Mouse (Mus musculus): Measurements from ENCODE around the gene Plk1.

The Plk1 gene

DNA sequence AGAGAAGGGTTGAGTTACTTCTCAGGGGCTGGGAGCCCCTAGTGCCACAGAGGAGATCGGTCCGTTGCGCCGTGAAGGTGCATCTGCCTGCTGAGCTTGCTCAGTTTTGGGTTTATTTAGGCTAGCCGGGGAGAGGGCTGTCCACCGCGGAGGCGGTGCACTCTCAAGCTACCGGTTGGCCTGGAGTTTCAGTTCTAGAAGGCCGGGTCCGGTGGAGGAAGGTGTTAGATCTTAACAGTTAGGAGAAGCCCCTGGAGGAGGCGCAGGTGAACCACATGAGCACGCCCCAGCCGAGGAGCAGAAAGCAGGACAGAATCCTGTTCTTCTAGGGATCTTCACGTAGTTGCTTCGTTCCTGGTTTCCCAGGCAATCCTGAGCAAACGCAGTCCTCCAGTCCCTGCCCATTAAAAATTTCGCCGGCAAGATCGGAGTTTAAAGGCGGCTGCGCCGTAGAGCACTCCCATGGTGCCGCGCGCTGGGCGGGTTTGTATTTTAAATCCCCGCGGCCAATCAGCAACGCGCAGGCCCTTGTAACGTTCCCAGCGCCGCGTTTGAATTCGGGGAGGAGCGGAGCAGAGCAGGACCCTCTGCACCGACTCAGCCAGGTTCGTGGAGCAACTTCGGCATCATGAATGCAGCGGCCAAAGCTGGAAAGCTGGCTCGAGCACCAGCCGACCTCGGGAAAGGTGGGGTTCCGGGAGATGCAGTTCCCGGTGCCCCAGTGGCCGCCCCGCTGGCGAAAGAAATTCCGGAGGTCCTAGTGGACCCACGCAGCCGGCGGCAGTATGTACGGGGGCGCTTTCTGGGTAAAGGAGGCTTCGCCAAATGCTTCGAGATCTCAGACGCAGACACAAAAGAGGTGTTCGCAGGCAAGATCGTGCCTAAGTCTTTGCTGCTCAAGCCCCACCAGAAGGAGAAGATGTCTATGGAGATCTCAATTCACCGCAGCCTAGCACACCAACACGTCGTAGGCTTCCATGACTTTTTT is at the start of gene Plk1:
TSS of gene Plk1 (plus strand) at position 525 of the 988 bp plus-strand sequence.
- in situ Hi-C loops (cut with MboI): no loop called here

DNA sequence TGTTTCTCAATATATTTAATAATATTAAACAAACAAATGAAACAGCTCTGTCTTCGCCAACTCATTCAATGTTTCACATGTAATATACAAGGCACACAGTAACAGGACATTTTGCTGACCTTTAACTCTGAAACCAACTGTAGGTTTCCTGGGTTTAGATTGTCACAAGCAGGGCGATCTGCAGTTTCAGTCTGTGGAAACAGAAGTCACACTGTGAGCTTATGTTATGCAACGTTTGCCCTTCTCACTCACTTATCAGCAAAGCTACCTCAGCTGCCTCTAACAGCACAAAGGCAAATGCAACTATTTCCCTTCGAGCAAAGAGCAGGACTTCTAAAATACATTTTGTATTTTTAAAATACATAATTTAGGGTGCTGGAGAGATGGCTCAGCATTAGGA is 35.7 kb upstream of the Plk1 start:
- in situ Hi-C loops (cut with MboI): no loop called here

DNA sequence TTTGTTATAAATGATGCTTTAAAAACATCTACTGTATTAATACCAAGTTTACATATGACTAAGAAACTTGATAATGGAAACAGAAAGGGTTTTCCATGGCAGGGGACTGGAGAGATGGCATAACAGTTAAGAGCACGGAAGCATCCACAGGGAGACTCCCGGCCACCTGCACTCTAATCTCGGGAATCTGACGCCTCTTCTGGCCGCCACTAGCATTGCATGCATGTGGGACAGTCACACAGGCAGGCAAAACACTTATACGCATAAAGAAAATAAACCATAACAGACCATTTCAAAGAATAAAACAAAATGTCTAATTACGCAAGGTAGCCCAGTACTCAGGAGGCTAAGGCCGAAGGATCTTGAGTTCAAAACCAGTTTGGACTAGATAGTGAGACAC is 33.6 kb upstream of the Plk1 start:
- in situ Hi-C loops (cut with MboI): no loop called here

DNA sequence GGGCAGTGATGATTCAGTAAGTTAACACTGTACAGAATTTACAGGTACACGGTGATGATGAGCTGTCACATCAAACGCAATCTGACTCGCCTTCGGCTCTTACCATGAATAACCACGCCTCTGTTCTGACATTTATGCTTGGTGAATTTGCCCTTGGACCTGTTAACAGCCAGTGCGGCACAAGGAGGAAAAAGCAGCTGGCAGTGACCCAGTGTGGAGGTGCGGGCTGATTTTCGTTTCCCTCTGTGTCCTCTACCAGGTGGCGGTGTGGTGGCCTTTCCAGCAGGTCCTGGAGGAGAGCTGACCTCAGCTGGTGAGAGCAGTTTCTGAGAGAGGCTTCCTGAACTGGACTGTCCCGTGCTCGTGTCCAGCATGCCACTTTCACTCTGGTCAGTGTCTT is 32.3 kb upstream of the Plk1 start:
- in situ Hi-C loops (cut with MboI): no loop called here

DNA sequence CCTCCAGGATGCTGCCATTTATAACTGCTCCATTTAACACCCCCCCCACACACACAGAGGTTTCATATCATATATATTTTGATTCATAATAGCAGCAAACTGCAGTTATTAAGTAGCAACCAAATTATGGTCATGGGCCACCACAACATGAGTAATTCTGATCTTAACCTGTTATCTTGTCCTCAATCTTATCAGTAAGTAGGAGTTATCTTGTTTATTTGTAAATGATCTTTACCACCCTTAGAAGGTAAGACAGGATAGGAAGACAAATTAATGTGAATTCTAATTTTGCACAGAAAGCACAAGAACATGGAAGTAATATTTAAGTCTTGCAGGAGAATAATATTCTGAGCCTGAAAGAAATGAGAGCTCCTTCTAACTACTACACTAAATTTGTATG is 27.4 kb upstream of the Plk1 start:
- in situ Hi-C loops (cut with MboI): no loop called here

DNA sequence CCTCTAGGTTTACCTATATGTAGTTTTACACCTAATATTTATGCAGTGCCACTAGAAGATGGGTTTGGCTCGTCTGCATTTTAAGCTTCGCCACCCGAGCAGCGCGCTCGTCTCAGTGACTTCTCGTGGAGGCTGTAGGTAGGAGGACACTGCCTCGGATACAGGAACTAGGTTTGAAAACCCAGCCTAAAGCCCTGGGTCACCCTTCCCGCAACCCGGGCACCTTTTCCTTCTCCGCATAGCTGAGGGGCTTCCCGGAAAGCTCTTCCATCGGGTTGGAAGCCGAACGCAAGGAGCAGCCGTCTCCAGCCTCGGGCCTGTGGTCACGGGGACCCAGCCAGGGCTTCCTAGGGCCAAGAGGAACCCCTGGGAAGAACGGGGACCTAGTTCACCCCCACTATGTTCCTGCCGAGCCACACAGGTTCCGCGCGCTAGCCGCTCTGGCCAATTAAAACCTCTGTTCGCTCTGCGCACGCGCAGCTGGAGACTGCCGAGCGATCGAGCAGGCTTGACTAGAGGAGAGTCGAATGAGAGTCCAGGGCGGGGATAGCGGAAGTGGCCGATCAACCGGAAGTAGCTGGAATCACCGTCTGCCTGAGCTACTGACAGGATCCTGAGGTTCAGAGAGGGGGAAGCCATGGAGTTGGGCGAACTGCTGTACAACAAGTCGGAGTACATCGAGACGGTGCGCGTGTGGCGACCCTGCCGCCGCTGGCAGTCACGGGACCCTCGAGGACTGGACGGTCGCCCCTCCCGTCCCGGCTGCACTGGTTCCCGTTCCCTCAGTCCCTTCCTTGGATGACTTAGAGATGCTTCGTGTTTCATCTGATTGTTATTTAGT is 26.5 kb upstream of the Plk1 start, which contains the start of the genes Palb2 and Dctn5:
TSS of gene Palb2 (minus strand) at position 489 of the 841 bp plus-strand sequence.
TSS of gene Dctn5 (plus strand) at position 545 of the 841 bp plus-strand sequence.
- in situ Hi-C loops (cut with MboI): no loop called here

DNA sequence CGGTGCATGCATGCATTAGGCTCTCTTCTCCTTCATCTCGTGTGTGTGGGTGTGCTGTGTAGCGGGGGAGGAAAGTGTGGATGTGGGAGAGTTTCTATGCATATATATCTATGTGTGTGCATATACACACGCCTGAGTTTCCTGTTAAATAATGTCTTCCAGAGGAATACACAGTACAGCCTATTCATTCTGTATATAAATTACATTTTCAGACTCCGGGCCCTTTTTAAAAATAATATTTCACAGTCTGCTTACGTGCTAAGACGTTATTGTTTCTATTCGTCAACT is 26.0 kb upstream of the Plk1 start:
- in situ Hi-C loops (cut with MboI): no loop called here

DNA sequence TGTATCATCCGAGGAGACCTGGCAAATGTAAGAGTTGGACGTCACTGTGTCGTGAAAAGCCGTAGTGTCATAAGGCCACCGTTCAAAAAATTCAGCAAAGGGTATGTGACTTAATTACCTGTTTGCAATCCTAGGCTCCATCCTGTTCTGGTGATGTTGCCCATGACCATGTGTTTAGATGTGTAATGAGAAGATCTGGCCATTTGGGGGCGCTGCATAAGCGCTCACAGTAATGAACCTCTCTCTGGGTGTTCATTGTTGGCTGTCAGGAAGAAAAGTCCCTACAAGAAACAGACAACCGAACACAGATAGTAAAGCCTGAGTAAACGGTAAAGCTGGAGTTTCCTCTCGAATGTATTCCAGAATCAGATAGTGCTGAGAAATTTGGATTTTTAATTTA is 24.2 kb upstream of the Plk1 start:
- in situ Hi-C loops (cut with MboI): no loop called here

DNA sequence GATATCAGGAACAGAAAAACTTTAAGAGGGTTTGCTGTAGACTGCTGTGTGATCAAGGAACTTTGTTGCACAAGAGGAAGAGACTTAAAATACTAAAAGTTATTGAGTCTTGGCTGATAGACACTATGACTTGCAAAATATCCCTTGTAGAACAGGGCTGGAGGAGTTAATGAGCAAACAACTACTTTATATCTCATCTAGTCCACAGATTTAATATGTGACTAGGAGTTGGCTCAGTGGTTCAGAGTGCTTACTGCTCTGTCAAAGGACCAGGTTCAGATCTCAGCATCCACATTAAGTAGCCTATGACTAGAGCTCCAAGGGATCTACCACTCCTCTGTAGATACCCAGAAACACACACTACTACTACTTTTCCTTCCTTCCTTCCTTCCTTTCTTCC is 22.2 kb upstream of the Plk1 start:
- in situ Hi-C loops (cut with MboI): no loop called here

DNA sequence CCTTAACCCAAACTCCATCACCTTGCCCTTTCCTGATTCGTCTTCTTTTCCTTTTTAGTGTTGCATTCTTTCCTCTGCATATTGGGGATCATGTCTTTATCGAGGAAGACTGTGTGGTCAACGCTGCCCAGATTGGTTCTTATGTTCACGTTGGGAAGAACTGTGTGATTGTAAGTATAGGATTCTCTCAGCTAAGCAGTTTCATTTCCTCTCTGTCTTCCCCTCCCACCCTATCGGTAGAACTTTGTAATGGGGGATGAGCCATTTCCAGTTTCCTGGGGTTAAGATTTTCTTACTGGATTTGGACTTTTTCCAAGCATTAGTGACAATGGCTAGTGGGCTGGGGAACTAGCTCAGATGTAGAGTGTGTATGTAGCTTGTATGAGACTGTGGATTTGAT is 21.0 kb upstream of the Plk1 start:
- in situ Hi-C loops (cut with MboI): no loop called here

DNA sequence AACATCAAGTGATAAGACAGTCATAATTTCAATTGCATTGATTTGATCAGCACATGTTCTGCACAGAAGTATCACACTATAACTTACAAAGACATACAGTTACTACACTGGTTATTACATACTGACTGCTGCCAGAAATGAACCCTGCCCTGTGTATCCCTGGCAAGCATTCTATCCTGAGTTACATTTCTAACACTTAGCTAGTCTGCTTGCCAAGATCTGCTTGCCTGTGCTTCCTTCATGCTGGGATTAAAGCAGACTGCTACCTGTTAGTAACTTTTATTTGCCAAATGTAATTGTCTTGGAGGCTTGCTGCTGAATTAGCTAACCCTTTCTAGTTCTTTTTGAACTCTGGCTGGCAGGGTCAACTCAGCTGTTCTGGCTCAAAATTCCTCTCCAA is 18.2 kb upstream of the Plk1 start:
- in situ Hi-C loops (cut with MboI): no loop called here

DNA sequence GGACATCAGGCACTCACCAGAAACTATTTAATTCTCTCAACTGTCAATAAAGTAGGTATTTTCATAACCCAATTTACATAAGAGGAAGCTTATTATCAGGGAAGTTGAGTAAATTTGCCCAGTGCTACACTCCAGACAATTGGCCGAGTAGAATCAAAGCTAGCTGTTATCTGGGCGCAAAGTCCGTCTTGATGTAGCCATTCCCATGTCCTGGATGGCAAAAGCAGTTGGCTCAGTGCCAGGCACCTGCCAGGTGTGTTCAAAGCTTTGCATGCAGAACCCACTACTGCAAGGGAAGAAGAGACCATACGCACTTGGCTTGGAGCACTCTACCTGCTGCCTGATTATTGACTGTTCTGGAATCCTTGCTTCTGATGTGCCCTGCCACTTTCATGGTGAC is 6.8 kb upstream of the Plk1 start:
- in situ Hi-C loops (cut with MboI): no loop called here

DNA sequence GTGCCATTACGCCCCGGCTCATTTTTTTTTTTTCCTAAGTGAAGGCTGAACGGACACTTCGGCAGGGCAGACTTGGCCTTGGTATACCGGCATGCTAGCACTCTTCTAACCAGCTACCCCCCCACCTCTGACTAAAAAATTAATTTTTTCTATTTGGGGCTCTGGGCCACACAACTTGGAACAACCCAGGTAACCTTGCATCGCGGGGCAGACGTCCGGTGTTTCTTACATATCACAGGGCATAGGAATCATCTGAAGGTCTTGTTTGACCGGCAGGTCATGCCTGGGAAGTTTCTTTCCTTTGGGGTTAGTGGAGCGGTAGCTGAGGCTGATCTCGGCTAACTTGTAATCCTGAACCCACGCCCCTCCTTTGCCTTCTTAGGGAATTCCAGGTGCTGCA is 751 bp upstream of the Plk1 start:
- in situ Hi-C loops (cut with MboI): no loop called here

DNA sequence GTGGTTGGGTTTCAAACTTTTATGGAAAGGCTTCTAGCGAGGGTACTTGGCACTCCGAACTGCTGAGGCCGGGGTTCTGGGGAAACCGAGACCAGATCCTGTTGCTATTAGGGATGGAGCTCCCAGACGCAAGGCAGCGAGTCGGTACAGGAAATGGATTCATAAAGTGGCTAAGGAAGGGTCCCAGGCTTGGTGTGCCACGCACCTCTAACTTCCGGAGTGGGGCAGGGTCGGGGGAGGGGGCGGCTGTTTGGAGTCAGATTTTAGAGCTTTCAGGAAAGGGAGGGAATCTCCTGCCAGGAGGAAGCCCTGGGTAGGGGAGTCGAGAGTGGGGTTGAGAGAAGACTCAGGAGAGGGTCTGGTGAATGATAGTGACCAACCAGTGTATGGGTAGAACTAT is 798 bp downstream of the Plk1 start:
- in situ Hi-C loops (cut with MboI): no loop called here

DNA sequence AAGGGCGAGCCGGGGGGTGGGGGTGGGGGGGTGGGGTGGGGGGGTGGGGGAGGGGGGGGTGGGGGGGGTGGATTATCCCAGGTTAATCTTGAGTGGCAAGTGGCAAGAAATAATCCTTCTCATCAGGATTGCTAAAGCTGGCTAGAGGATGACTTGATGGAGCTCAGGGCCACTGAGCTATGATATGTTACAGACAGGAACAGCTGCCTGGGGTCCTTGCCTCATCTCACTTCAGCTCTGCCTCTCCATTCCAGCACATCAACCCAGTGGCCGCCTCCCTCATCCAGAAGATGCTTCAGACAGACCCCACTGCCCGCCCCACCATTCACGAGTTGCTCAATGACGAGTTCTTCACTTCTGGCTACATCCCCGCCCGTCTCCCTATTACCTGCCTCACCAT is 4.5 kb downstream of the Plk1 start:
- in situ Hi-C loops (cut with MboI): no loop called here

DNA sequence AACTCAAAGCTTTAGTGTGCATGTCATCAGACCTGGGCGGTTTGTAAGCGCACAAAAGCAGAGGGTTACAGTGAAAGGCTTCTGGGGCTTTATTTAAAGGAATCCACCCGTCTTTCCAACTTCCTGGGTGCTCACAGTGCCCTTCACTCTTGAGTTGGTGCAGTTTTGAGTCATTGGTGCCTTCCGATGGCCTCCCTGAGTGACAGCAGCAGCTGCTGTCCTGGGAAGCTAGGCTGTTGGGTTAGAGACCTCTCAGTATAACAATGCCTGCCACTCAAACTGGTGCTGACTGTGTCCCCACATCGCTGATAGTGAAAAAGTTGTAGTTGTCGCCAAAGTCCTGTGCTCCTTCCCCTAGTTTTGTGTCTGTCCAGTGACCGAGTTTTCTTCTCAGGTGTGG is 8.0 kb downstream of the Plk1 start:
- in situ Hi-C loops (cut with MboI): no loop called here

DNA sequence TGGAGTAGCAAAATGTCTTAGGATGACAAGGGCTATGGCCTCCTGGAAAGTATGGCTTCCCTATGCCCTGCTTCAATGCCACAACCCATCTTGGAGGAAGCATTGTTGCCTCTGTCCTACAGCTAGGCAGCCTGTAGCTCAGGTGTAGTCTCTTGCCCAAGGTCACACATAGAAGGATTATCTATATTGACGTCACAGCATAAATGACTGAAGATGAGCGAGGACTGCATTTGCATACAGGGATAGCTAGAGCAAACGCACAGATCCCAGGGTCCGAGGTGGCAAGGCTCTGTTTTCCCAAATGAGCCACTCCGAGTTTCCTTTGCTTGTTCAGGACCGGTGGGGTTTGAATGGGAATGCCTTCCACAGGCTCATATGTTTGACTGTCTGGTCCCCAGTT is 11.5 kb downstream of the Plk1 start:
- in situ Hi-C loops (cut with MboI): no loop called here

DNA sequence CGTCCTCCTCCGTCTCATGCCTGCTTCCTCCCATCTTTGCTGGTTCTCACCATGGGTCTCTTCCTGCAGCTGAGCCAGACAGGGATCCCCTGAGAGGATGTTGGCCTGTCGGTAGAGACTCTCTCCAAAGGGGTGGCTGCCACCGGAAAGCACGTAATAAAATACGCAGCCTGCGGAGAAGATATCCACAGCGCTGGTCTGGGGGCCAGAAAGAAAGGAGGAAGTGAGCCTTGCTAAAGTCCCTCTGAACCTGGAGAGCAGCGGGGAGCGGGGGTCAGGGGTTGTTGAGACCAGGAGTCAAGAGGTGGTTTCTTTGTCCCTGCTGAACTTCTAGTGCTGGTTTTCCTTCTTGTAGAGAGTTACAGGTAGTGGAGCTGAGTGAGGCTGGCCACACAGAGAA is 12.4 kb downstream of the Plk1 start:
- in situ Hi-C loops (cut with MboI): no loop called here

DNA sequence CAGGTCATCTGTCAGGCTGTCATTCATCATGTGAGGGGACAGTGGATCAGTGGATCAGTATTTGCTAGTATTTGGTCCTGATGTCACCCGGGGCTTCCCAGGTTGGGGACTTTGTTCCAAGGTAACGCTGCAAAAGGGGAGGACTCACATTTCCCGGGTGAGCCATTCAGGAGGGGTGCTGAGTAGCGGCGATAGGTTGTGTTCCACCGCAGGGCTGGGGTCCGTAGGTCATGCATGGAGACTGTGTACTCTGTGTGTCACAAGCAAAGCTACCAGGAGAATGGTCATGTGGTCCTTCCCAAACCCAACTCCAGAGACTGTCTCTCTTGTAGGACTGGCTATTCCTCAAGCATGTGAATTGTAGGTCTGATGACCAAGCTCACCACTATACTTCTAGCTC is 21.5 kb downstream of the Plk1 start:
- in situ Hi-C loops (cut with MboI): no loop called here

DNA sequence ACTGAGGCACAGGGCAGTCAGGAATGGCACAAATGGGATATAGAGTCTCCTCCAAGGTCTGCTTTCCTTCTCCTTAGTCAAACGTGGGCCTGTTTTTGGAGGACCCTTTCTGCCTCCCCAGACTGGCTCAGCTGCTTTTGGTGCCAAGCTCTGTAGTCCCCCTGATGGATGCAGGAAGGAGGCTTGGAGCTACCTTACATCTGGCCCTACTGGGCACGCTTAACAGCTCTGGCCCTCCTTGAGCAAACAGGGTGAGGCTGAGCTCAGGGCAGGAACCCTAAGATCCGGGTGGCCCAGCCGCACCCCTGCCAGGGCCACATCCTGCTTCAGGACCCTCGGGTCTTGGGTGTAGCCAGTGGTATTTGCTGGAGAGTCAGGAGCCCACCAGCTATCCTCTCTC is 25.3 kb downstream of the Plk1 start:
- in situ Hi-C loops (cut with MboI): no loop called here

DNA sequence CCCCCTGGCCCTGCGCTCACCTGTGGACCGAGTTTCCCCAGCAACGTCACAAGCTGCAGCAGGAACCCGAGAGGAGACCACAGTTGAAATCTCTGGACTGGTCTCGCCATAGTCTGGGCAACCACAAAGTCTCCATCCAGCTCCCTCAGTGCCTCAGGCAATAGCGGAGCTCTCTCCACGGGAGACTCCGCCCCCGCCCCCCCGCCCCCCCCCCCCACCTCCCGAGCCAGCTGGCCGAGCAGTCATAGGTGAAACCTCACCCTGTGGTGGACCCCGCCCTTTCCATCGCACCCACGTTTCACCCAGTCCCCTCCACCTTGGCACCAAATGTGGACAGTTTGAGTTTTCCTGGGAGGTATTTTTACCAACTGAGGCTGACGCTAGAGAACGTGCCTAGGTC is 26.8 kb downstream of the Plk1 start, which contains the start of gene Ern2:
TSS of gene Ern2 (minus strand) at position 165 of the 400 bp plus-strand sequence.
- in situ Hi-C loops (cut with MboI): no loop called here

DNA sequence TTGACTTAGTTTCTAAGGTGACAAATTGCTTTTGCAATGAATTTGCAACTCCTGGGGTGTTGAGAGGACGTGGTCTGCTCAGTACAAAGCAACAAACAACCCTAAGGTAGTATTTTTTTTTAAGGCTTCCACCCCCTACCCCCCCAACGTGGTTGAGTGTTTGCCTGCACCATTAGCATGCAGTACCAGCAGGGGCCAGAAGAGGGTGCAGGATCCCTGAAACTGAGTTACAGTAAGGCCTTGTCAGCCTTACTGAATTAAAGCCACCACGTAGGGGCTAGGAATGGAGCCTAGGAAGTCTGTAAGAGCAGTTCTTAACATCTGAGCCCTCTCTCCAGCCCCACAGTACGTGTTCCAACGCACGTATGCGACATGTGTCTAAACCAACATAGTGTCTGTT is 30.2 kb downstream of the Plk1 start:
- in situ Hi-C loops (cut with MboI): no loop called here

DNA sequence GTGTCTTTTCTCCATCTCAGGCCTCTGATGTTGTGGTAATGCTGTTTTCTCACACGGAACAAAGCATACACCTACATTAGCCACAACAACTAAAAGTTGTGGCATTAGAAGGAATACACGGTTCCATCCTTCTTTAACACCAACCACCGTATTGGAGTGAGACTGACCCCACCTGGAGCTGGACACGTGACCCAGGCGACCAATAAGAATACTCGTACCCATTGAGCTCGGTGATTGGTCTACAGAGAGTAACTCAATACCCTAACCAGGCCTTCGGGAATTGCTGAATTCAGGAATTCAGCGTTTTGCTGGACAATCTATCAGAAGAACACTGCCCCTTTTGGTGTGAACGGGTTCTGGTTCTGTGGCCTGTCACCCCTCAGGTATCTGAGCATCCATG is 31.9 kb downstream of the Plk1 start:
- in situ Hi-C loops (cut with MboI): no loop called here

Data from mature B cell (primary cell).